Mouse (Mus musculus): ENCODE results near the gene Flna.

DNA sequence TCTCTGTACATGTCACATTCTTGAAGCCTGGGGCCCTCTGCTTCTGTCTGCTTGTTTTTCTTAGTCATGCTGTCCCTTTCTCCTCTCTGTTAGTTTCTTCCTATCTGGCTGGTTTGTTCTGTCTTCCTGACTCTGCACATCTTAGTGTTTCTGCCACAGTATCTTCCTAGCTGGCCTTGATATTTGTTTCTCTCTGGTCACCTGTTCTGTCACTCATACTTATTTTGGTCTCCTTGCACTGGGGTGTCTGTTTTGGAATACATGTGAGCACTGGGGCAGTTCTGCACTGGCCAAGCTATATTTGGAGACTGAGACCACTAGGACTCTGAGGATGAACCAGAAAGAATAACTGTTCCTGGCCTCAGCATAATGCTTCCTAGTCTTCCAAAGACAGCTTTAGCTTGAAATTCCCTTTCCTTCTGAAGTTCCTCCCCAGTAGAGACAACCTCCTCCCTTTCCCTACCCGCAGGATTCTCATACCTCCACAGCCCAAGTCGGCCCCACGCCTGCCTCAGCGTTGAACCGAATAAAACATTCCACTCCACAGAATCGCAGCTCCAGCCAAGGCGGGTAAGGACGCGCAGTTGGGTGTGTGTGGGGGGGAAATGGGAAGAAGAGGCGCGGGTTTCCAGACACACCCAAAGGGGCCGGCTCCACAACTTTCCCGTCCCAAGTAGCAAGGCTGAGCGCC, 31.6 kb upstream of the Flna start:
- TF ChIP-seq CTCF (IDR thresholded peaks at IDR 0.05; ENCODE audit: control insufficient read depth, insufficient read depth, low read length) (no peak), POLR2A (IDR thresholded peaks at IDR 0.05; ENCODE audit: borderline replicate concordance, control insufficient read depth, low read depth, low read length) (no peak)
